Mouse (Mus musculus) kidney, postnatal 0 days (tissue): ENCODE measurements around the gene Selenof. TPM values are rescaled to one million over a fixed set of nuclear protein-coding genes. Genes with fewer than 3 reads are reported as not detected.

Source experiments
- ATAC-seq: fragments of 200-750 bp; cut with Nextera tagmentation; replicated peaks from 2 replicates; pipeline ENCODE4 v1.8.0; 2017; ENCODE audit warnings: low read depth, moderate number of reproducible peaks, moderate TSS enrichment, moderate library complexity; ENCODE audit not compliant: low FRiP score
- DNase-seq: peaks from one replicate; pipeline ENCODE4 v3.0.0-alpha.2; 2016; ENCODE audit warnings: low spot score
- H3K27ac ChIP-seq: fragments of 300-500 bp; sonication (generic); 2 replicates; pipeline ENCODE4 v1.5.1; 2014; ENCODE audit warnings: mild to moderate bottlenecking
- H3K27me3 ChIP-seq: fragments of 300-500 bp; sonication (generic); 2 replicates; pipeline ENCODE4 v1.6.1; 2014; ENCODE audit warnings: low read length, mixed read lengths; ENCODE audit not compliant: insufficient read depth
- H3K36me3 ChIP-seq: fragments of 300-500 bp; sonication (generic); 2 replicates; pipeline ENCODE4 v1.6.1; 2014; ENCODE audit warnings: low read length, mixed read lengths; ENCODE audit not compliant: insufficient read depth
- H3K4me1 ChIP-seq: fragments of 300-500 bp; sonication (generic); replicated peaks from 2 replicates; pipeline ENCODE4 v1.6.1; 2014; ENCODE audit warnings: antibody characterized with exemption, low read length, mixed read lengths; ENCODE audit not compliant: insufficient read depth
- H3K4me2 ChIP-seq: fragments of 300-500 bp; sonication (generic); 2 replicates; pipeline ENCODE4 v1.6.1; 2014; ENCODE audit warnings: mild to moderate bottlenecking, low read length, moderate library complexity, mixed read lengths
- H3K4me3 ChIP-seq: fragments of 300-500 bp; sonication (generic); replicated peaks from 2 replicates; pipeline ENCODE4 v1.5.1; 2014; ENCODE audit warnings: low read depth, low read length
- H3K9ac ChIP-seq: fragments of 300-500 bp; sonication (generic); 2 replicates; pipeline ENCODE4 v1.6.1; 2014; ENCODE audit warnings: low read depth, low read length
- H3K9me3 ChIP-seq: fragments of 300-500 bp; sonication (generic); replicated peaks from 2 replicates; pipeline ENCODE4 v1.6.1; 2016; ENCODE audit warnings: low read length, inconsistent platforms, mixed read lengths
- CTCF ChIP-seq: IDR thresholded peaks from 2 replicates; pipeline ENCODE4 v1.5.1; 2016; ENCODE audit warnings: antibody characterized with exemption, low read depth, mild to moderate bottlenecking, moderate library complexity
- WGBS: fragments of 180-500 bp; shearing (Covaris S2); extraction: QIAGEN DNeasy Blood & Tissue Kit; methylation state at CpG from one replicate; pipeline ENCODE4 v1.1.7; 2014; 5-methylcytosine and 5-hydroxymethylcytosine counted together
- polyA plus RNA-seq: library from polyadenylated mRNA; unstranded; fragments of >200 nt; fragmentation: Nextera tagmentation; extraction: Ambion mirVana; gene quantifications from 2 replicates; pipeline ENCODE4 v1.2.1, GENCODE M21; 2015

The Selenof gene
- polyA plus RNA-seq, 1 experiment from 2014 or later, result 861 TPM

- H3K4me1 ChIP-seq, result no peaks in the 10 kb centered on the region
- no peak overlapping the region for H3K9ac ChIP-seq
- H3K27ac ChIP-seq, result no peak overlapping the region
- no peak for TF ChIP-seq CTCF
- no peaks in the 10 kb centered on the region for H3K36me3 ChIP-seq
- H3K4me3 ChIP-seq, result no peak overlapping the region
- WGBS, result 83% methylated on average over 3 of the region's 3 CpGs
- H3K9me3 ChIP-seq, result no peaks in the 10 kb centered on the region
- DNase-seq, result no peak
- no peaks in the 10 kb centered on the region for H3K27me3 ChIP-seq
- no peak for ATAC-seq
- no peak overlapping the region for H3K4me2 ChIP-seq
These were observed 29.3 kb upstream of the Selenof start for GRCm38 (mm10) chr3:144540805-144541204.

GRCm38 (mm10) chr3:144541906-144542438 lies 28.1 kb upstream of the Selenof start:
- H3K27me3 ChIP-seq, result no peaks in the 10 kb centered on the region
- no peaks in the 10 kb centered on the region for H3K36me3 ChIP-seq
- no peak overlapping the region for H3K27ac ChIP-seq
- no peak overlapping the region for H3K4me2 ChIP-seq
- DNase-seq (no peak), ATAC-seq (no peak)
- H3K9me3 ChIP-seq, result no peaks in the 10 kb centered on the region
- H3K9ac ChIP-seq, result no peak overlapping the region
- no peaks in the 10 kb centered on the region for H3K4me1 ChIP-seq
- H3K4me3 ChIP-seq, result no peak overlapping the region
- 71% methylated on average over 6 of the region's 6 CpGs for WGBS
- TF ChIP-seq CTCF, result no peak

- 77% methylated on average over 7 of the region's 7 CpGs for WGBS
- no peak overlapping the region for H3K9ac ChIP-seq
These were observed 25.0 kb upstream of the Selenof start for GRCm38 (mm10) chr3:144545152-144545551.

GRCm38 (mm10) chr3:144545832-144546231 lies 24.3 kb upstream of the Selenof start:
- no peak overlapping the region for H3K4me3 ChIP-seq
- no peak overlapping the region for H3K27ac ChIP-seq
- DNase-seq, result no peak
- TF ChIP-seq CTCF, result no peak
- no peaks in the 10 kb centered on the region for H3K27me3 ChIP-seq
- H3K4me2 ChIP-seq, result no peak overlapping the region
- no peaks in the 10 kb centered on the region for H3K9me3 ChIP-seq
- 32% methylated on average over 4 of the region's 4 CpGs for WGBS
- no peaks in the 10 kb centered on the region for H3K4me1 ChIP-seq
- ATAC-seq, result no peak
- no peaks in the 10 kb centered on the region for H3K36me3 ChIP-seq
- no peak overlapping the region for H3K9ac ChIP-seq

More at GRCm38 (mm10) chr3:144545152-144545551, 25.0 kb upstream of the Selenof start:
- Histone ChIP-seq H3K4me3 (no peak overlapping the region), H3K4me1 (no peaks in the 10 kb centered on the region), H3K27ac (no peak overlapping the region), H3K27me3 (no peaks in the 10 kb centered on the region), H3K4me2 (no peak overlapping the region), H3K9me3 (no peaks in the 10 kb centered on the region), H3K36me3 (no peaks in the 10 kb centered on the region)
- ATAC-seq, result no peak
- no peak for DNase-seq
- TF ChIP-seq CTCF, result no peak

- Histone ChIP-seq H3K27me3 (no peaks in the 10 kb centered on the region), H3K4me2 (no peak overlapping the region), H3K36me3 (no peaks in the 10 kb centered on the region), H3K9me3 (no peaks in the 10 kb centered on the region), H3K4me1 (no peaks in the 10 kb centered on the region), H3K9ac (no peak overlapping the region), H3K27ac (no peak overlapping the region), H3K4me3 (no peak overlapping the region)
- 25% methylated on average over 4 of the region's 4 CpGs for WGBS
- DNase-seq (no peak), ATAC-seq (no peak)
- TF ChIP-seq CTCF, result no peak
These were observed 23.6 kb upstream of the Selenof start for GRCm38 (mm10) chr3:144546490-144546889.

GRCm38 (mm10) chr3:144548186-144548845 lies 21.8 kb upstream of the Selenof start:
- 79% methylated on average over 7 of the region's 7 CpGs for WGBS
- no peak for TF ChIP-seq CTCF
- no peak for ATAC-seq

GRCm38 (mm10) chr3:144550036-144550435 lies 20.1 kb upstream of the Selenof start:
- DNase-seq (no peak), ATAC-seq (no peak)
- Histone ChIP-seq H3K4me2 (no peak overlapping the region), H3K4me1 (no peaks in the 10 kb centered on the region), H3K36me3 (no peaks in the 10 kb centered on the region), H3K27ac (no peak overlapping the region), H3K4me3 (no peak overlapping the region), H3K27me3 (no peaks in the 10 kb centered on the region), H3K9me3 (no peaks in the 10 kb centered on the region), H3K9ac (no peak overlapping the region)
- 90% methylated on average over 5 of the region's 5 CpGs for WGBS
- no peak for TF ChIP-seq CTCF

More at GRCm38 (mm10) chr3:144548186-144548845, 21.8 kb upstream of the Selenof start:
- Histone ChIP-seq H3K9me3 (no peaks in the 10 kb centered on the region), H3K9ac (no peak overlapping the region), H3K27ac (no peak overlapping the region), H3K27me3 (no peaks in the 10 kb centered on the region), H3K36me3 (no peaks in the 10 kb centered on the region), H3K4me2 (no peak overlapping the region), H3K4me1 (no peaks in the 10 kb centered on the region), H3K4me3 (no peak overlapping the region)
- no peak for DNase-seq
